Mouse (Mus musculus) liver, embryonic 15.5 days (tissue): Measurements from ENCODE around the gene Atp2a3. TPM values are rescaled to one million over a fixed set of nuclear protein-coding genes. Genes with fewer than 3 reads are reported as not detected.

Source experiments
- ATAC-seq: fragments of 200-750 bp; cut with Nextera tagmentation; 2 replicates; pipeline ENCODE4 v1.8.0; 2017; ENCODE audit warnings: moderate number of reproducible peaks, mild to moderate bottlenecking, moderate library complexity; ENCODE audit not compliant: insufficient read depth
- H3K27ac ChIP-seq: fragments of 300-500 bp; sonication (generic); replicated peaks from 2 replicates; pipeline ENCODE4 v1.5.1; 2015; ENCODE audit warnings: mild to moderate bottlenecking, inconsistent platforms
- H3K27me3 ChIP-seq: fragments of 300-500 bp; sonication (generic); 2 replicates; pipeline ENCODE4 v1.6.1; 2015; ENCODE audit warnings: mild to moderate bottlenecking, inconsistent platforms
- H3K36me3 ChIP-seq: fragments of 300-500 bp; sonication (generic); replicated peaks from 2 replicates; pipeline ENCODE4 v1.6.1; 2015; ENCODE audit warnings: moderate library complexity, mild to moderate bottlenecking, inconsistent platforms
- H3K4me1 ChIP-seq: fragments of 300-500 bp; sonication (generic); replicated peaks from 2 replicates; pipeline ENCODE4 v1.6.1; 2015; ENCODE audit warnings: inconsistent platforms
- H3K4me2 ChIP-seq: fragments of 300-500 bp; sonication (generic); 2 replicates; pipeline ENCODE4 v1.6.1; 2015; ENCODE audit warnings: moderate library complexity, mild to moderate bottlenecking, inconsistent platforms
- H3K4me3 ChIP-seq: fragments of 300-500 bp; sonication (generic); replicated peaks from 2 replicates; pipeline ENCODE4 v1.5.1; 2015; ENCODE audit warnings: mild to moderate bottlenecking, inconsistent platforms
- H3K9ac ChIP-seq: fragments of 300-500 bp; sonication (generic); 2 replicates; pipeline ENCODE4 v1.6.1; 2015; ENCODE audit warnings: moderate library complexity, mild to moderate bottlenecking, inconsistent platforms
- H3K9me3 ChIP-seq: fragments of 300-500 bp; sonication (generic); replicated peaks from 2 replicates; pipeline ENCODE4 v1.6.1; 2016; ENCODE audit warnings: inconsistent platforms
- WGBS: fragments of 180-500 bp; shearing (Covaris S2); methylation state at CpG from one replicate; pipeline ENCODE4 v1.1.7; 2015; ENCODE audit warnings: mixed read lengths; ENCODE audit not compliant: insufficient replicate concordance; 5-methylcytosine and 5-hydroxymethylcytosine counted together
- microRNA-seq: library from miRNA; unstranded; fragments of <30 nt; microRNA quantifications from one replicate; pipeline ENCODE4, GENCODE M21; 2016
- polyA plus RNA-seq: library from polyadenylated mRNA; unstranded; fragments of >200 nt; fragmentation: Nextera tagmentation; extraction: Ambion mirVana; gene quantifications from 2 replicates; pipeline ENCODE4 v1.2.1, GENCODE M21; 2015

Atp2a3 gene
- polyA plus RNA-seq, 1 experiment from 2014 or later = 10.6 TPM

- H3K4me3 ChIP-seq = no peak overlapping the region
- no peaks in the 10 kb centered on the region for H3K9me3 ChIP-seq
- no peaks in the 10 kb centered on the region for H3K36me3 ChIP-seq
- H3K27ac ChIP-seq = no peak overlapping the region
- H3K4me2 ChIP-seq = no peak overlapping the region
- no peak for ATAC-seq
- H3K4me1 ChIP-seq = no peaks in the 10 kb centered on the region
- WGBS = 55% methylated on average over 9 of the region's 9 CpGs
- H3K9ac ChIP-seq = no peak overlapping the region
- no peaks in the 10 kb centered on the region for H3K27me3 ChIP-seq
These were observed 78.3 kb downstream of the Atp2a3 start for GRCm38 (mm10) chr11:73039102-73039799.

Small RNA genes lying within 50 kb of the gene (microRNA-seq; reads per million reads assigned to microRNA genes)
- not detected for gene Gm44467

Other genes starting within 250 kb of the Atp2a3 start
- 3.9 and 4.5 TPM in 2 replicates for gene Cyb5d2, start 165.0 kb upstream of the Atp2a3 start, polyA plus RNA-seq
- gene Zzef1, start 164.9 kb upstream of the Atp2a3 start, polyA plus RNA-seq = 3.7 and 4.2 TPM in 2 replicates
- gene P2rx1, start 37.9 kb downstream of the Atp2a3 start, polyA plus RNA-seq = 6.6 and 7.5 TPM in 2 replicates
- gene Camkk1, start 57.8 kb downstream of the Atp2a3 start, polyA plus RNA-seq = 0.73 and 0.81 TPM in 2 replicates
- gene Ncbp3, start 86.6 kb downstream of the Atp2a3 start, polyA plus RNA-seq = 3.9 and 4.2 TPM in 2 replicates
- 0.16 and 0.17 TPM in 2 replicates for gene Itgae, start 129.4 kb downstream of the Atp2a3 start, polyA plus RNA-seq
- 11.8 and 12.8 TPM in 2 replicates for gene Haspin, start 177.1 kb downstream of the Atp2a3 start, polyA plus RNA-seq
- 0.15 and 0.20 TPM in 2 replicates for gene P2rx5, start 199.3 kb downstream of the Atp2a3 start, polyA plus RNA-seq
- 73.0 and 73.6 TPM in 2 replicates for gene Emc6, start 215.9 kb downstream of the Atp2a3 start, polyA plus RNA-seq
- 29.6 and 32.7 TPM in 2 replicates for gene Tax1bp3, start 215.9 kb downstream of the Atp2a3 start, polyA plus RNA-seq
- 7.1 and 7.8 TPM in 2 replicates for gene Ctns, start 237.9 kb downstream of the Atp2a3 start, polyA plus RNA-seq
- 2.8 and 3.0 TPM in 2 replicates for gene Shpk, start 238.3 kb downstream of the Atp2a3 start, polyA plus RNA-seq